Mouse (Mus musculus) hematopoietic stem cell, adult 5-6 weeks (primary cell): ENCODE measurements around the gene A630023A22Rik. TPM values are rescaled to one million over a fixed set of nuclear protein-coding genes. Genes with fewer than 3 reads are reported as not detected.

Source experiments
- ATAC-seq, 2 experiments: fragments of 125-278 bp in 1 of 2; replicated peaks in 1 of 2; 2 replicates each; pipeline ENCODE4 v1.8.0; 2016 to 2017; ENCODE audit warnings: inconsistent platforms in 2 of 2, mild to moderate bottlenecking in 2 of 2, moderate number of reproducible peaks in 2 of 2, low read depth in 1 of 2, moderate TSS enrichment in 1 of 2; ENCODE audit not compliant: low FRiP score in 2 of 2, poor library complexity in 2 of 2, severe bottlenecking in 2 of 2, insufficient read depth in 1 of 2, low TSS enrichment in 1 of 2
- total RNA-seq: library from RNA; stranded (forward); fragments of 172-1452, 232-1000 nt; gene quantifications from 2 replicates; pipeline ENCODE4 v1.2.3, GENCODE M21; 2017

The A630023A22Rik gene
- total RNA-seq, 1 experiment from 2014 or later = not detected

DNA sequence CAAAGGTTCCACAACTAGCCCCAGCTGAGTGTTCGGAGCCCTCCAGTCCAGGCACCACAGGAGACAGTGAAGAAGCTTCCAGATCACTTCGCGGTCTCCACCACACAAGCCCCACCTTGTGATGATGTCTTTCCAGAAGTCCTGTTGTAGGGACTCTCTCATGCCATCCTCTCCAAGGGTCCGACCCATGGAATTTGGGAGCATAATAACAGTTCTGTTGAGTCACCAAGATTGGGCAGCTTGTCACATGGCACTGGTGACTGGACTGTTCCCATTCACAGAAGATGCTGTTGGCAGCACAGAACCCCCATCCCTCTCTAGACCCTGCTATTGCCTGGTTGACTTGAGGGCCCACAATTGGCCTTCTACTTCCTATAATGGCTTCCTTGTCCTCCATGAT, 86.2 kb downstream of the A630023A22Rik start, which contains the start of gene Gm5460:
Gene Gm5460 (plus strand): TSS at position 378 of the 400 bp plus-strand sequence.
- no peak for ATAC-seq

DNA sequence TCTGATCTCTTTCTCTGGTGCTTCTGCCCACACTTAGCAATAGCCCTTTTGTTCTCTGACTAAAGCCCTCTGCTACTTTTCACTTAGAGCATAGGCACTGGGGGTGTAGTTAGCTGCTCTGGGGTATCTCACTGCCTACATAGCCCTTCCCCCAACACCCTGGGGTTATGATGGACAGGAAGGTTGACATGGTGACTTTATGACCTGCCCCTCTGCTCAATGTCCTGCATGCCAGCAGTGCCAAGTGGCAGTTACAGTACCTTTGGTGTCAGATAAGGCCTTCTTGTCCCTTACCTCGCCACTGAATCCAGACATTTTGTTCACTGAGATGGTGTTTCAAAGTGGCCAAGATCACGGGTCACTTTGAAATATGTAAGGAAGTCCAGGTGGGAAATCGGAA, 87.5 kb downstream of the A630023A22Rik start, which contains the start of gene Gm30083:
Gene Gm30083 (minus strand): TSS at position 120 of the 400 bp plus-strand sequence.
- ATAC-seq = no peak

DNA sequence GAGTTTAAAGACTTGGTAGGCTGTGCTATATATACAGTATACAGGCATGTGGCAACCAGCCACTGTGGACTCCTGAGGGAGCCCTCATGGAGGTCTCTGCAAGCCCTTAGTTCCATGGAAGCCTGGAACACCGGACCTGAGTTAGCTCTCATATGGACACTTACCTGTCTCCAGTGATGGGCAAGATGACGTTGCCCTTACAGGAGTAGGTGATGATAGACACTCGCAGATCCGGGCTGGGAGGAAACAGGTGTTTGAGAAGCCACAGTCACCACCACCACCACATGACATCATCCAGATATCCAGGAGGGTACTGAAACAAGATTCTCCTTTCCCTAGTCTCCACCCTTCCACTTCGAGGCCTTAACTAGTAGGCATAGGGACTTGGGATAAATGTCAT, 100.2 kb downstream of the A630023A22Rik start:
- no peak for ATAC-seq

- ATAC-seq = no peak
Measured at GRCm38 (mm10) chr14:34001445-34001844, 101.1 kb downstream of the A630023A22Rik start.

Other genes starting within 250 kb of the A630023A22Rik start
- not detected in 2 replicates for gene Gdf10, start 179.2 kb downstream of the A630023A22Rik start, total RNA-seq
- not detected in 2 replicates for gene Gdf2, start 161.7 kb downstream of the A630023A22Rik start, total RNA-seq
- gene Rbp3, start 148.8 kb downstream of the A630023A22Rik start, total RNA-seq = not detected in 2 replicates
- not detected in 2 replicates for gene Zfp488, start 124.0 kb downstream of the A630023A22Rik start, total RNA-seq
- gene Gm30083, start 87.6 kb downstream of the A630023A22Rik start, total RNA-seq = not detected in 2 replicates
- not detected in 2 replicates for gene Gm5460, start 86.0 kb downstream of the A630023A22Rik start, total RNA-seq
- gene Antxrl, start 50.0 kb downstream of the A630023A22Rik start, total RNA-seq = not detected in 2 replicates
- not detected in 2 replicates for gene Anxa8, start 16.8 kb downstream of the A630023A22Rik start, total RNA-seq
- gene Npy4r, start 49.7 kb upstream of the A630023A22Rik start, total RNA-seq = not detected in 2 replicates
- gene Gprin2, start 98.9 kb upstream of the A630023A22Rik start, total RNA-seq = 0.10 and 0.25 TPM in 2 replicates
- not detected in 2 replicates for gene Syt15, start 116.8 kb upstream of the A630023A22Rik start, total RNA-seq
- gene Shld2, start 207.7 kb upstream of the A630023A22Rik start, total RNA-seq = 17.9 and 24.0 TPM in 2 replicates
- 88.9 and 91.3 TPM in 2 replicates for gene Glud1, start 208.0 kb upstream of the A630023A22Rik start, total RNA-seq